Mouse (Mus musculus) small intestine, adult 10 weeks (tissue): ENCODE data around the gene Engase. TPM values are rescaled to one million over a fixed set of nuclear protein-coding genes. Genes with fewer than 3 reads are reported as not detected.

Source experiments
- polyA plus RNA-seq: library from polyadenylated mRNA; stranded (reverse); fragments of 350-450 nt; fragmentation: Illumina TruSeq; extraction: RNeasy Lipid Tissue Mini Kit (QIAGEN cat#74804); gene quantifications from one replicate; pipeline ENCODE4 v1.2.3, GENCODE M21; 2014; ENCODE audit warnings: low replicate concordance

The Engase gene
- 1.1 TPM for polyA plus RNA-seq

DNA sequence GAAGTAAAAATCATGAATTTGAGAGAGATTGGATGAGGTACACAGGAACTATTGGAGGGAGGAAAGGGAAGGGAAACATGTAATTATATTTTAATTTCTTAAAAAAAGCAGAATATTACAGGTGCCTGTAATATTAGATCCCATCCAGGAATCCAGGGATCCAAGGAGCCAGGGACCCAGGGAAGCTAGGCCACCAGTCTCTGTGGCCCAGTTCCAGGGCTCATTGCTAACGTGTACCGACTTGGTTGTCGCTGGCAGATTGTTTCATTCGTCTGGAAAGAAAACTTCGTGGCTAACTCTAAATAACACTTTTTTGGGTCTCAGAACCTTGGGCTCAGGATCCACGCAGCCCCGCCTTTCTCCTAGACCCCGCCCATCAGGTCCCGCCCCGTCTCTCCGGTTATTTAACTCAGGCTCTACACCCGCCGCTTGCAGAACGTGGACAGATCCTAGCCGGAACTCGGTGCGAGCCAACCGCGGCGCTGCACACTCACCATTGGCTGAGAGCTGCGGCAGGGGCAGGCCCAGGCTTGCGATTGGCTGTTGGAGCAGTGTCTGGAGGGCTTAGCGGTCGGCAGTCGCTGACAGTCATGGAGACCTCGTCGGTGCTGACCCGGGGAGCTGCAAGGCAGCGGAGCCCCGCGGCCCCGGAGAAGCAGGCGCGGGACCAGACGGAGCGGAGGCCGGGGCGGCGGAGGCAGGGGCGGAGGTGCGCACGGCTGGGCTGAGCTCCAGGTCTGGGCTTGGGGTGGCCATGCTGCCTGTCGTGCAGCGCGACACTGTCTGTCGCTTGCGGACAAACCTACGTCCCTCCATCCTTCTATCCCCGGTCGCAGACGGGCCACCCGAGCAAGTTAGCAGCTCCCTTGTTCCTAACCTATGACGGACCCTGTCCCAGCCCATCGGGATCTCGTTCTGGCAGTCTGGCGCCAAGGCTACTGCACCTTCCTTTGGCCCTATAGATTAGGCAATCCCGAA is at the start of gene Engase:
Gene Engase, plus strand, starts transcription at position 434 of the 978 bp plus-strand sequence.

DNA sequence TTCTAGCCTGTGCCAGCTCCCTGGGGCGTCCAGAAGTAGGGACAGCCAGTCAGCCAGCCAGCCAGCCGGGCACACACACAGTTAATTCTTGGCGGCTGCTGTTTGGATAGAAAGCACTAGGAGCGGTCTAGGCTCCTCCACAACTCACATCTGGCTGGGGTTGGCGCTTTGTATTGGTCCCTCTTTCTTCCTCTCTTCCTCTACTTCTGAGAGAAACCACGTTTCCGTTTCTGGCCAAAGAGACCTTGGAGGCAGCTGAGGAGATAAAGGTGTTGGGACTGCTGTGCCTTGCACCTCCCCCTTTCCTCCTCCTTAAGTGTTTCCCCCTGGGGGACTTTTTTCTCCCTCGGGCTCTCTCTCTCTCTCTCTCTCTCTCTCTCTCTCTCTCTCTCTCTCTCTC is 48.6 kb upstream of the Engase start, which contains the start of gene C1qtnf1:
Gene C1qtnf1, plus strand, starts transcription at position 218 of the 400 bp plus-strand sequence.

Other genes starting within 250 kb of the Engase start
- 37.1 TPM for gene Cyth1, start 228.2 kb upstream of the Engase start, polyA plus RNA-seq
- gene Usp36, start 186.6 kb upstream of the Engase start, polyA plus RNA-seq = 1.8 TPM
- gene Cep295nl, start 134.3 kb upstream of the Engase start, polyA plus RNA-seq = not detected
- gene Timp2, start 121.1 kb upstream of the Engase start, polyA plus RNA-seq = 16.7 TPM
- gene Lgals3bp, start 74.7 kb upstream of the Engase start, polyA plus RNA-seq = 38.8 TPM
- gene Cant1, start 57.7 kb upstream of the Engase start, polyA plus RNA-seq = 8.5 TPM
- gene C1qtnf1, start 48.6 kb upstream of the Engase start, polyA plus RNA-seq = 0.63 TPM